8 mouse cellular contexts compared by ENCODE assay signal in the genomic region with DNA sequence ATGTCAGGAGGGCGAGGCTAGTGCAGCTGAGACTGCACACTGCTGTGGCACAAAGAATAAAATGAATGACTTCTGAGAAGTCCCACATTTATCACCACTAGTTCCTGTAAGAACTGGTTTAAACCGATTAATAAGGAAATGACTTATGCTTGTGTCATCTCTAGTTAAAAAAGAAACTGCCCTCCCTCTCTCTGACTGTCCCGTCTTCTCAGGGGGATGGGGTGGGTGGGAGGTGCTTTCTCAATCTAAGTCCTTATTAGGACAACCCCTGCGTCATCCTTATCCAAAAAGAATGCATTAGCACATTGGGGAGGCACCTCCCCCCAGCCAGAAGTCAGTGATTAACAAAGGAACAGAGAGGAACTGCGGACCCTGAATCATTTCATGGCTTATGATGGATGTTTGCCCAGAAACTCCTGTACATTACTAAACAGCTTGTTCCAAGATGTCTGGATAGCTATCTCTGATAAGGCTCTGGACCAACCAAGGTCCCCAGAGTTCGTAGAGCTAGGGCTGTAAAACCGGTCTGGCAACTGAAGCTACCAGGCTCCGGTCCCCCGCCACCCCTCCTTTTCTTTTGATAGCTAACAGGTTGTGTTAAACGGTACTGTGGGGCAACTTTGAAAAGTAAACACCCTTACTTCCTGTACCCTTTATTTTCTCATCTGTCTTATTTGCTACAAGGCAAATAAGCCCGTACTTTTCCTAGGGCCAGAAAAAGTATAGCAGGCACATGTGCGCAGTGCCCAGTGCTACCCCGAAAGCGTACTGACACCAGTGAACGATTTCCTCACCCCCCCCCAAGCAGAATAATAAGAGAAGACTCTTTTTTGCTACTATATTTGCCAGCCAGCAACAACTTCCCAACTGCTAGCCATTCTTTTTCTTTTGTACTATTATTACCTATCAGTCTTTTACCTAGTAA. TPM values are rescaled to one million over a fixed set of nuclear protein-coding genes. Genes with fewer than 3 reads are reported as not detected.
DNase-seq lines count a peak whose midpoint lies in the region; ATAC-seq lines count a peak whose summit lies in the region.

No protein-coding gene starts in this region.

- H3K27me3 ChIP-seq in embryonic facial prominence, embryonic 14.5 days (replicated peaks; ENCODE audit: control insufficient read depth, insufficient read depth, low read length): no peaks in the 10 kb centered on the region
- no peaks in the 10 kb centered on the region for H3K27me3 ChIP-seq in limb, embryonic 11.5 days (ENCODE audit: control insufficient read depth, insufficient read depth, low read length)
- H3K27me3 ChIP-seq in midbrain, embryonic 13.5 days: no peaks in the 10 kb centered on the region

- WGBS in embryonic facial prominence, embryonic 14.5 days: 2% methylated on average over 15 of the region's 15 CpGs
- 8% methylated on average over 15 of the region's 15 CpGs for WGBS in limb, embryonic 11.5 days
- WGBS in midbrain, embryonic 13.5 days: 17% methylated on average over 15 of the region's 15 CpGs

- ATAC-seq in embryonic facial prominence, embryonic 14.5 days (ENCODE audit: low read depth): peak; percentile 84
- ATAC-seq in limb, embryonic 11.5 days (ENCODE audit: insufficient number of reproducible peaks, low FRiP score, low TSS enrichment, low read depth): no peak
- no peak for ATAC-seq in midbrain, embryonic 13.5 days

- H3K4me1 ChIP-seq in embryonic facial prominence, embryonic 14.5 days (ENCODE audit: control insufficient read depth, insufficient read depth, low read length): peaks cover 8% of the 10 kb centered on the region
- H3K4me1 ChIP-seq in limb, embryonic 11.5 days (ENCODE audit: control insufficient read depth, insufficient read depth, low read length): peaks cover 9% of the 10 kb centered on the region
- peaks cover 14% of the 10 kb centered on the region for H3K4me1 ChIP-seq in midbrain, embryonic 13.5 days (replicated peaks)

- H3K4me2 ChIP-seq in embryonic facial prominence, embryonic 14.5 days (ENCODE audit: low read depth, low read length): peak overlapping the region; percentile 49
- H3K4me2 ChIP-seq in limb, embryonic 11.5 days (ENCODE audit: low read depth, severe bottlenecking): peak overlapping the region; percentile 31
- peak overlapping the region; percentile 25 for H3K4me2 ChIP-seq in midbrain, embryonic 13.5 days (replicated peaks)

- H3K9me3 ChIP-seq in embryonic facial prominence, embryonic 14.5 days (ENCODE audit: control insufficient read depth, low read length): no peaks in the 10 kb centered on the region
- H3K9me3 ChIP-seq in limb, embryonic 11.5 days (ENCODE audit: control insufficient read depth, low read length): no peaks in the 10 kb centered on the region
- H3K9me3 ChIP-seq in midbrain, embryonic 13.5 days: no peaks in the 10 kb centered on the region

- peak overlapping the region; percentile 39 for H3K4me3 ChIP-seq in embryonic facial prominence, embryonic 14.5 days (ENCODE audit: low read depth, low read length)
- no peak overlapping the region for H3K4me3 ChIP-seq in limb, embryonic 11.5 days (ENCODE audit: low read depth, low read length)
- no peak overlapping the region for H3K4me3 ChIP-seq in midbrain, embryonic 13.5 days (replicated peaks)

- peak overlapping the region; percentile 75 for H3K27ac ChIP-seq in embryonic facial prominence, embryonic 14.5 days (replicated peaks; ENCODE audit: low read depth, low read length)
- H3K27ac ChIP-seq in limb, embryonic 11.5 days (replicated peaks; ENCODE audit: low read depth, low read length): no peak overlapping the region
- no peak overlapping the region for H3K27ac ChIP-seq in midbrain, embryonic 13.5 days

- DNase-seq in 3T3-L1 (ENCODE audit: low read depth, low spot score): peak; percentile 99
- peak; percentile 92 for DNase-seq in NIH3T3 (ENCODE audit: low read depth)
- DNase-seq in embryonic facial prominence, embryonic 14.5 days (ENCODE audit: low spot score): peak; percentile 91
- DNase-seq in heart, postnatal 25 days (ENCODE audit: low spot score): peak; percentile 44
- DNase-seq in limb, embryonic 11.5 days (ENCODE audit: low spot score): peak; percentile 48
- DNase-seq in thymus, postnatal 36 days: peak; percentile 44 to 53
- DNase-seq in frontal cortex, postnatal 36 days (ENCODE audit: low spot score in 2 of 2): no peak

- 0 out of 2 replicates have a peak, but pooled peaks cover 6% of the 10 kb centered on the region for H3K36me3 ChIP-seq in embryonic facial prominence, embryonic 14.5 days (ENCODE audit: control insufficient read depth, insufficient read depth, low read length)
- H3K36me3 ChIP-seq in limb, embryonic 11.5 days (ENCODE audit: control insufficient read depth, insufficient read depth, low read length): no peaks in the 10 kb centered on the region
- H3K36me3 ChIP-seq in midbrain, embryonic 13.5 days: peaks cover 11% of the 10 kb centered on the region

- intact Hi-C loops in heart, postnatal 25 days (cut with DNase I): no loop called here

- H3K9ac ChIP-seq in embryonic facial prominence, embryonic 14.5 days (ENCODE audit: low read depth, low read length): peak overlapping the region; percentile 61
- H3K9ac ChIP-seq in limb, embryonic 11.5 days (ENCODE audit: low read length): no peak overlapping the region
- 0 out of 2 replicates have a peak overlapping the region, but pooled peaks have one; percentile 28 for H3K9ac ChIP-seq in midbrain, embryonic 13.5 days (replicated peaks)

RNA-seq across cellular contexts. Expression of gene Tubd1, which starts 42.3 kb away (rescaled TPM):
- polyA plus RNA-seq in embryonic facial prominence, embryonic 14.5 days (2014; fragmentation: Nextera tagmentation; extraction: Ambion mirVana): 10.8 and 12.7 TPM in 2 replicates
- 1 to 10 TPM; 4.6 to 4.8 TPM for total RNA-seq in heart, postnatal 25 days (2021)
- polyA plus RNA-seq in limb, embryonic 11.5 days (2014; fragmentation: Nextera tagmentation; extraction: Ambion mirVana): 10.7 and 15.2 TPM in 2 replicates
- polyA plus RNA-seq in midbrain, embryonic 13.5 days (2015; fragmentation: Nextera tagmentation; extraction: Ambion mirVana): 6.2 and 7.9 TPM in 2 replicates

RNA-seq across cellular contexts. Expression of gene Rps6kb1, which starts 42.5 kb away (rescaled TPM):
- 60.5 and 66.1 TPM in 2 replicates for polyA plus RNA-seq in embryonic facial prominence, embryonic 14.5 days (2014; fragmentation: Nextera tagmentation; extraction: Ambion mirVana)
- total RNA-seq in heart, postnatal 25 days (2021): 10 to 100 TPM; 19.1 to 19.2 TPM
- polyA plus RNA-seq in limb, embryonic 11.5 days (2014; fragmentation: Nextera tagmentation; extraction: Ambion mirVana): 63.2 and 64.0 TPM in 2 replicates
- 56.9 and 63.2 TPM in 2 replicates for polyA plus RNA-seq in midbrain, embryonic 13.5 days (2015; fragmentation: Nextera tagmentation; extraction: Ambion mirVana)

Comparison
In these comparisons a context has a peak if more than half of its experiments do, and no peak if none do; other contexts are left out.
1. DNase-seq: peak in 3T3-L1 (single experiment), NIH3T3 (single experiment), embryonic facial prominence, embryonic 14.5 days (single experiment), heart, postnatal 25 days (single experiment), limb, embryonic 11.5 days (single experiment) and thymus, postnatal 36 days (2 of 2); none in frontal cortex, postnatal 36 days (0 of 2).
2. Peak in every context shown above with its lines, with median percentiles within 50 percentile points of each other: H3K4me2 ChIP-seq.